Mouse (Mus musculus): ENCODE measurements around the gene Lbr.
A peak's percentile ranks its signal among the peaks of the same experiment; 100 is the strongest.

Gene Lbr

DNA sequence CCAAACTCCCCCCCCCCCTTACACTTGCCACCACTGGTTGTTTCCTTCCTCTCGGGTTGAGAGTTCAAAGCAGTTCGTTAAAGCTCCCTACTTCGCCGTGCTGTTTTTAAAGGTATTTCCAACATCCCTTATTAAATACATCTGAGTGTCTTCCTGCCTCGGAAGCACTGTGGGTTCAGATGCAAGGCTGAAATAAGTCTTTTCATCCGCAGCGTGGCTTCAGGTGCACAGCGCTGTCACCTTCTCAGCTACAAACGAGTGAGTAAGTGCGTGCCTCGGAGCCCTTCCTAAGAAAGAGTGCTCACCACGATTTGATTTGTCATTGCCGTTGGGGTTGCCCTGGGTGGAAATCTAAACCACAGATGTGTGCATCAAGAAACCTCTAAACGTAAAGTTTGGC, at the start of gene Lbr:
Lbr (minus strand) TSS at position 266 of the 400 bp plus-strand sequence.
- DNase-seq (ENCODE audit: low spot score), result peak; percentile 42

DNA sequence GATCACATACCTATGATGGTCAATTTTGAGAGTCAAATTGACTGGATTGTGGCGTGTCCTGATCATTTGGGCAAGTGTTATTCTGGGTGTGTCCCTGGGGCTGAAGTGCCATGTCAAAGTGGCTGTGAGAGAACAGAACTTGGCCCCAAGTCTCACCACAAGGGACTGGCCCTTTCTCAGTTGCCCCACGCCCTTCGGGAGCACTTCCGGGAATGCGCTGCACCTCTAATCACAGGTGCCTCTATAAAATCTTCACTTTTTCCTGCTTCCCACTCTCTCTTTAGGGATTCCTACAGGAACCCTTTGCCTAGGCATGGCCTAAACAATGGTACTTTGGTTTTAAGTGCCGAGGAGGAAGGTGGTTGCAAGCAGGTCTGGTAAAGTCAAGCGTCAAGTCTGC, 46.8 kb upstream of the Lbr start:
- no peak for DNase-seq (ENCODE audit: low spot score)

DNA sequence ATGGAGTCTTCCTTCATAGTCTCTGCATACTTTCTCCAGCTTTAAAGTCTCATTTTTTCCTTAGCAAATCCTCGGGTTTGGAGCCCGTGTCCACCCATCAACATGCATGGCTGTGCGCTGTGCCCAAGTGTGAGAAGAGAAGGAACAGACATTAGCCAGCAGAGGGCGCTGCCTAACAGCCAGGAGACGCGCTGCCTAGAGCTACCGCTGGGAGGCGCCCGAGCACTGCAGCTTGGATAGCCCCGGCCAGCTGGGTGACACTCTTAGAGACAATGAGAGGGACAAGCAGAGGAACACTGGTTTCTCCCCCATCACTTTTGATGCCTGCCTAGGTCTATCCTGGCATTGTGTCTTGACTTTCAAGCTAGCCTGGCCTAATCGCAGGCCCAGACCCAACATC, 46.0 kb upstream of the Lbr start:
- peak; percentile 79 for DNase-seq (ENCODE audit: low spot score)

DNA sequence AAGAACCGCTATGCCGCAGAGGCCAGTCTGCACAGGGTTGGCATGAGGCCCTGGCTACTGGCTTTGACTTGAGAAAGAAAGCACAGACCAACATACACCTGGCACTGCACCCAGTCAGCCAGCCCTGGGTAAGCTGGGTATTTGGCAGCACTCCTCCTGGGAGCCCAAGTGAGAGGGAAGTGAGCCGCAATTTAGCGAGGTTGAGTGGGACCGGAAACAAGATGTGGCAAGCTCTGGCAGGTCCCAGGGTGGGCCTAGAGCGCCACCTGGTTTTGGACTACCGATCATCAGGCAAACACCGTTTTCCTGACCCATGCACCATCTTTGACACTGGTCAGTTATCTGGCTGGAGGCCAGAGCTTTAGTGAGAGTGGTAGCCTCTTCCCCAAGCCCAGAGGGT, 38.7 kb upstream of the Lbr start:
- peak; percentile 57 for DNase-seq (ENCODE audit: low spot score)

DNA sequence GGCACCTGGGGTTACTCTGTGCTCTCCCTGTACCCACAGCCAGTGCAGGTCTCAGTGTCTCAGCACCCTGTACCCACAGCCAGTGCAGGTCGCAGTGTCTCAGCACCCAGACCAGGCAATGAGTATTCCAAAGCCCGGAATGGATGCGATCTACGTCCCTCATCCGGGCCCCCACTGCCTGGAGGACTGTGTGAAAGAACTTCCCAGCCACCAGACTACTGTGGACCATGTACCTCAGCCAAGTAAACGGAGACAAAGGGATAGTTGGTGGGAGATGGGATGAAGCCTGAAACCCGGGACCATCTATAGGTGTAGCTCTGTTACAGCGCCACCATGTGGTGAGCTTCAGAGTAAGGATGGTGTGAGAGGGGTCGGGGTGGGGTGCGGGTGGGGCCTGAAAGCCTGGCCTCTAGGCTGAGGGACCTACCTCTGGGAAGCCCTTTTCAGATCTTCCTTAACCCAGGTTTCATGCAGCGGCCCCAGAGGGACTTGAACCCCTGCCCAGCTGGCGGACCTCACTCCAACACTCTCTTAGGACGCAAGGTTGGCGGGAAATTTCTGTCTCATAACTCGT, 38.0 kb upstream of the Lbr start:
- no peak for DNase-seq (ENCODE audit: low spot score)

DNA sequence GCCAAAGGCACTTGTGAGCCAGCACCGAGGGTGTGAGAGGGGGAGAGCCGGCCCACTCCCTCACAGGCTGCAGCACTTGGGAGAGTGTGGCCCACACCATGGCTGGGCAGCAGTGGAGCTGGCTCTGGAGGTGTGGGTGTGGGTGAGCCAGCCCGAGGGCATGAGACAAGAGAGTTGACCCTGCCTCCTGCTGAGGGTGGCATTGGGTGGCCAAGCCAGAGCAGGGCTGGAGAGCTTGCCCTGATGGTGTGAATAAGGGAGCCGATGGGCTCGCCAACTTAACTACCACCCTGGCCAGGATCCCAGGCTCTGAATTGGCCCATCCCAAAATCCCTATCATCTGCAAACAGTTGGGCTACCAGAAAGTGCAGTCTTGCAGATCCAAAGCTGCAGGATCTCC, 35.6 kb upstream of the Lbr start:
- DNase-seq (ENCODE audit: low spot score), result no peak

DNA sequence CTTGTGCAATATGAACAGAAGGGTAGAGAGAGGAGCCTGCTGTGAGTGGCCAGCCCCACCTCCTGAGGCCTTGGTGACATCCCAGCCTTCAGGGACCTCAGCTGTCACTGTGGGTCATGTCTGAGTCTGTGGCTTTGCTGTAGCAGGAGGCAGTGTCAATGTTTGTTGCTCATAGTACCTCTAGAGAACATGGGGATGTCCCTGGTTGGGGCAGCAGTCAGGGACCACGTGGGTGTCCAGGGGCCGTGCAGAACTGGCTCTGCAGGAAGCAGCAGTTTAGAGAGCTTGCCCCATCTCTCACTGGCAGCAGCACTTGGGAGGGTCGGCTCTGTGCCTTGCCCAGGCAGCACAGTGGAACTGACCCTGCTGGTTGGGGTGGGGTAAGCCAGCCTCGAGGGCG, 34.2 kb upstream of the Lbr start:
- no peak for DNase-seq (ENCODE audit: low spot score)

DNA sequence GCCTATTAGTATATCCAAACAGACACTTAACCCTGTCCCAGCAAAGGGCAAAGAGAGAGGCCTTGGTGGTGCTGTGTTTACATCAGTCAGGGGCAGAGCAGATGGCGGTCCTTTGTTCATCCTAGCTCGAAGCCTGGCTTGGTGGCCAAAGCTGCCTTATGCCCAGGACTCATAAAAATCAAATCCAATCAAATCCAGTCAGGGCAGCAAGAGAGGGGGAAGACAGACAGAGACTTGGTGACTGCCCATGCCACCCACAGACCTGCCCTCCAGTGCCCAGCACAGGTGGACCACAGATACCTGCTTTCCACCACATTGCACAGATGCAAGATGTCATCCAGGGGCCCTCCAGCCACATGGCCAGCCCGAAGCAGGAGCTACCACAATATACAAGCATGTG, 33.8 kb upstream of the Lbr start:
- no peak for DNase-seq (ENCODE audit: low spot score)

DNA sequence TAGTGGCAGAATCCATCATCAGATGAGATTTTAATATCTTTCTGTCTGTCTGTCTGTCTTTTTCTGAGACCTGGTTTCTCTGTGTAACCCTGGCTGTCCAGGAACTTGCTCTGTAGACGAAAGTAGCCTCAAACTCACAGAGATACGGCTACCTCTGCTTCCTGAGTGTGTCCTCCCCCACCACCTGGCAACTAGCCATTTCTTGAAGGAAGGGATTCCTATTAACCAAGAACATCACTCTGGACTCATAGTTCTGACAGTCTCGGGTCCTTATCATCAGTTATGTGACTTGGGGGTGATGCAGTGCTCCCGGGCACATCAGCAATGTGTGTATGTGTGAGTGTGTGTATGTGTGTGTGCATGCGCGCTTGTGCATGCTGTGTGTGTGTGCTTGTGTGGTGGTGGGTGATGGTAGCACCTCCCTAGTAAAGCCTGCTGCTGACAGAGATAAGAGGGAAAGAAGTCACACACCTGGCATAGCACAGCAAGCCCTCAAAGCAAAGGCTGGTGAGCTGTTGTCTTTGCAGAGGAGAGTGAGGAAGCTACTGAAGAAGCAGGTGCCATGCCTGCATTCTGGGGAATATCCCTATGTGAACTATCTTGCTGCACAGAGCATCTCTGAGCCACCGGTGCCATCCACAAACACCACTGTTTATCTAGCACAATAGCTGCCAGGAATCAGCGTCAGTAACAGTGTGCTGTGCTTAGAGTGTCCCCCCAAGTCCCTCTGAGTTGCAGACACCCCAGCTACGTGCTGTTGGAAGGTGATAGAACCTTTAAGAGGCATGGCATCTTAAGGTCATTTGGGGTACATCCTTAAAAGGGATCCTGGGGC, 30.5 kb upstream of the Lbr start:
- no peak for DNase-seq (ENCODE audit: low spot score)

DNA sequence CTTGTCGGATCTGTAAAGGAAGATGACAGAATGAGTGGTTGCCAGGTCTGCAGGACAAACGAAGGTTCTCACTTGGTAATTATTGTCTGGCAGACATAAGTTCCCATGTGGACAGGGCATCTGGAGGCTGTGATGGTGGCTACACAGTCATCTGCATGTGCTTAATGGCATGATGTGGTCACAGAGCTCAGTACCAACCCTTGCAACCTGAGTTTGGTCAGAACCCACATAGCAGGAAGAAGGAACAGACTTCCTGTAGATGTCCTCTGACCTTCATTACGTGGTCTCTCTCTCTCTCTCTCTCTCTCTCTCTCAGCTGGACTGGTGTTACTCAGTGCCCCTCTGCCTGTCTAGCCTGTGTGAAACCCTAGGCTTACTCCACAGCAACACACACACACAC, 29.8 kb upstream of the Lbr start:
- DNase-seq (ENCODE audit: low spot score), result no peak

DNA sequence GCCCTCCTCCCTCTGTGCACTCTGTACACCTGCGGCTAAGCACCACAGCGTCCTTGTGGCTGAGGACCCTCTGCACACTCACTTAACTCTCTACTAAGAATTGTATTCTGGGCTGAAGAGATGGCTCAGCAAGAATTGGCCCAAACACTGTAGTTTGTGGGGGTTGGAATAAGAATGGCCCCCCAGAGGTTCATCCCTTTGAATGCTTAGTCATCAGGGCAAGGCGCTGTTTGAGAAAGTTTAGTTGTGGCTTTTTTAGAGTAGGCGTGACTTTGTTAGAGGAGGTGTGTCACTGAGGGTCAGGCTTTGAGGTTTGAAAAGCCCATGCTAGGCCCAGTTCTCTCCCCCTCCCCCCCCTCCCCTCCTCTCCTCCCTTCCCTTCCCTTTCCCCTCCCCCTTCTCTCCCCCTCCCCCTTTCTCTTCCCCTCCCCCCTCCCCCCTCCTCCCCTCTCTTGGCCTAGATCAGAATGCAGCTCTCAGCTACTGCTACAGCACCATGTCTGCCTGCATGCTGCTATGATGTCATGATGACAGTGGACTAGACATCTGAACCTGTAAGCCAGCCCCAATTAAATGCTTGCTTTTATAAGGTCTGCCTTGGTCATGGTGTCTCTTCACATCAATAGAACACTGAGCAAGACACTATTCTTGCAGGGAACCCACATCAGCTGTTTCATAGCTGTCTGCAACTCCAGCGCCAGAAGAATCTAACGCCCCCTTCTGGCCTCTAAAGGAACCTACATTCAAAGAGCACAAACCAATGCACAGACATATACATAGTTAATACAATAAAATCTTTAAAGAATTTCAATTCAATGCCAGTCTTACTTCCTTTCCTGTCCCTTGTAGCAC, 23.8 kb upstream of the Lbr start:
- DNase-seq (ENCODE audit: low spot score), result no peak

DNA sequence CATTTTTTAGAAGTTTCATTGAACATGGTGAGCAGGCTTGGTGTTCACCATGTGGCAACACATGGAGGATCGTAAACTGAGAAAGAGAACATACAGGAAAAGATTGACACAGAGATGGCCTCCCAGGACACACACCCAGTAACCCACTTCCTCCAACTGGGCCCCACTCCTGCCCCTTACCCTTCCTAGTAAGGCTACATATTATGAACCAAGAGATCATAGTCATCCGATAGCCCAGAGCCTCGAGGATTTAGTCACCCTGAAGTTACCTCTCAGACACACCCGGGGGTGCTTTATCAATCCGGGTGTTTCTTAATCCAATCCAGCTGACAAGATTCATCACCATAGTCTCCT, 23.0 kb upstream of the Lbr start:
- no peak for DNase-seq (ENCODE audit: low spot score)

DNA sequence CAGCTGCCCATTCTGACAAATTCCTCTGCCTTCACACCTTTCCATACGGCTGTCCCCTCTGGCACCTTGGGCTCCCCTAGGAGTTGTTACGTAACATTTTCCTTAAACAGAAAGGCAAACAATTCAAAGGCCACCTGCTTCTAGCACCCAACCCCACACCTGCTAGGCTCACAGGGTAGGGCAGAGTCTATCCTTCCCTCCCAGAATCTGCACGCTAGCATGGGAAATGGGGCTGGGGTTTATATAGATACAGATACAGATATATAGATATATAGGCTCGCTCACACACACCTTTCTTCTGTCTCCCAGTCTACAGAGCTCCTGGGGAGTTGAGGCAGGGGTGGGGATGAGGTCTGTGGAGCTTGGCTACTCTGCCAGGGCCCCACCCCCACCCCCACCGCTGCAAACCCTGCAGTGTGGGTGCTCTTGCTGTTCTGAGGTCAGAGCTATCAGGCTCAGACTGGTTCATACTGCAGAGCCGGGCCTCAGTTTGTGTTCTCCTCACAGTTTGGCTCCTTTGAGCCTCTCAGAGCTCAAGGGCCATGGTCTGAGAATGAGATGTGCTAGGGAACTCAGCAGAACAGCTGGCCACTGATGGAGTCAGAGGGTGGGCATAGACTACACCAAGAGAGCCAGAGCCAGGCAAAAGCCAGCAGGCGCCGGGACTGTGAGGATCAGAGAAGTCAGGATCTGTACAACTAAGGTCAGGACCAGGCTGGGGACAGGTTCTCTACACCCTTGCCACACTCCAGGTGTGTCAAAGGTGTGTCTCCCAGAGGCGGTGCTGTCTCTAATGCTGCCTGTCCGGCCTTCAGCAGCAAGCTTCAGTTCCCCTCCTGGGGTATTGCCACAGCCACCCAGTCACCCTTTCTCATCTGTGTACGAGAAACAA, 22.4 kb upstream of the Lbr start:
- DNase-seq (ENCODE audit: low spot score), result no peak

DNA sequence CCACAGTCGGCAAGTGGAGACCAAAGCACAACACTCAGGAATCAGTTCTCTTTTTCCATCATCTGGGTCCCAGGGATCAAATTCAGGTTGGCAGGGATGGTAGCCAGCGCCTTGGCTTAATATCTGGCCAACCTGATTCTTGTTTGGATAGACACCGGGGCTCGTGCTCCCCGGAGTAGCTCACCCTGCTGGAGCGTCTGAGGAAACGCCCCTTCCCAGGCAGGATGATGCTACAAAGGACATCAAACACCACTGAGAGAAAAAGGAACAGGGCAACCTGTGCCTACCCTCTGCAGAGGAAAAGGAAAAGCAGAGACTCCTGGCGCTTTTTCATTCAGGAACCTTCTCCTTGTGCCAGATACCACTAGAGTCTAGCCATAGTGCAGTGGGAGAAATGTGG, 20.6 kb upstream of the Lbr start:
- no peak for DNase-seq (ENCODE audit: low spot score)

DNA sequence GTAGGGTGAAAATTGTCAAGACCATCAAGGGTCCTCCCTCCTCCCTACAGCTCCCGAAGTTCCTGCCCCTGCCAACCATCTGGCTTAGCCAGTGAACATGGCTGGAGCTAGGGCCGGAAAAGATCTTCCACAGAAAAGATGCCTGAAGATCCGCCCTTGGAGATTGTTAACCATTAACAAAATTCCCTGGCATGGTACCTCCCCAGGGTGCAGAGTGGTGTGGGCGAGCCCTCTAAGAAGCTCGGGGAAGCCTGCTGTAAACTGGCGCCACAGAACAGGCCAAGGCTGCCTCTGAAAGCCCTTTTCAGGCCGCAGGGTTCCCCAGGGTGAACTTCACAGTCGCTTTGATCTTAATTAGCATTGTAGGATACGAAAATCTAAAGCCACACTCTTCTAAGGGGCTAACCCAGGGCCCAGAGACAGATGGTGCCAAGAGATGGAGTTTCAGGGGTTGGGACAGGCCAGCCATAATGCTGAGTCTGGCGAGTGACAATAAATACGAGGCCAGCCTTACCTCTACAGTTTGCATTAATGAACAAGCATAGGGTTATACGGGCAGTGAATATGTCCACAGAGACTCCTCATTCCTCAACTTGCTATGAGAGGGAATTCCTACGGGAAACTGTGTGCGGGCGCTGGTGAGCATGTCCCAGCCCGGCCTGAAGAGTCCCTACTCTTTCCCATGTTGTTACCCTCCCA, 20.0 kb upstream of the Lbr start:
- DNase-seq (ENCODE audit: low spot score), result no peak

DNA sequence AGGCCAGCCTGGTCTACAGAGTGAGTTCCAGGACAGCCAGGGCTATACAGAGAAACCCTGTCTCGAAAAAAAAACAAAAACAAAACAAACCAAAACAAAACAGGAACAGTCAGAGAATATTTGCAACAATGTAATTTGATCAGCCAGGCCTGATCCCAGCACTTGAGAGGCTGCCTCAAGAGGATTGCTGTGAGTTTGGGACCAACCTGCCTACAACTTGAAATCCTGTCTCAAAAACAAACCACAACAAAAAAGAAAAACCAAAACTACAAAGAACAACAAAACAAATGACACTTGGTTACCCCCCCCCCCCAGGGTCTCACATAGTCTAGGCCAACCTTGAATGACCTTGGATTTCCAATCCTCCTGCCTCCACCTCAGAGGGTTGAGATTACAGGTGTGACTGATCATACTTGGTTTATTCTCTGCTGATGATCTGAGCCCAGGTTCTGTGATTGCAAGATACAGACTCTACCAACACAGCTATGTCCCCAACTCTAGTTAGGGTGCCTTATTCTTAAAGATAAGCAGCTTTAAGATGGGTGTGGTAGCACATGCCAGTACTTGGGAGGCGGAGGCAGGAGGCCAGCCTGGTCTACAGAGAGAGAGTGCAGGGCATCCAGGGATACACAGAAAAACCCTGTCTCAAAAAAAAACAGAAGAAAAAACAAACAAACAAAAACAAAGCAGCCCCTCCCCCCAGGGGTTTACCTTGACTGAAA, 18.5 kb upstream of the Lbr start:
- DNase-seq (ENCODE audit: low spot score), result no peak

DNA sequence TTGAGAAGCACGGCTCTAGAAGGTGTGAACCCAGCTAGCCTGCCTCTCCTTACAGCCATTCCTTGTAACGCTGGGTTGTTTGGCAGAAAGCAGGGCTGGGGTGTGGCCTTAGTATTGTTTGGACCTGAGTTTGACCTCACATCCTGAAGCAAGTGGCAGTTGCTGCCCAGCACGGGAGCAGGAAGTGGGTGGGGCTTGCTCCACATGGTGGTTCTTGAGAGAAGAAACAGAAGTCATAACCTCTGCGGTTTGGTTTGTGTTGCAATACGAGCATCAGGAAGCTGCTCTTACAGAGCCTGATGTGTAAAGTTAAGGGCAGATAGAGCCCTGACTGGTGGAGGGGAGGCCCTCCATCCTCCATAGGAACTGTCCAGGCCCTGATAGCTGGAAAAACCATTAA, 17.8 kb upstream of the Lbr start:
- DNase-seq (ENCODE audit: low spot score), result peak; percentile 69

DNA sequence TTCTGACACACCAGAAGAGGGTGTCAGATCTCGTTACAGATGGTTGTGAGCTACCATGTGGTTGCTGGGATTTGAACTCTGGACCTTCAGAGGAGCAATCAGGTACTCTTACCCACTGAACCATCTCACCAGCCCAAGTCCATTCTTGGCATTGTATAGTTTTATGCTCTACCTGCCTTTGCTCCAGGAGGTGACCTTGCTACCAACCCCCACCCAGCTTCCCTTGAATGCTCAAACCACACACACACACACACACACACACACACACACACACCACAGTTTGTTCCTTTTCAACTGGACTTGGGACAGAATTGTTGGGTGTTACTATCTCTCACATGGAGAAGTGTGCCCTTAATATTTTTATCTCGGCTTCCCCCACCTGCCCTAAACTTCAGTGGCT, 13.5 kb upstream of the Lbr start:
- DNase-seq (ENCODE audit: low spot score), result no peak

DNA sequence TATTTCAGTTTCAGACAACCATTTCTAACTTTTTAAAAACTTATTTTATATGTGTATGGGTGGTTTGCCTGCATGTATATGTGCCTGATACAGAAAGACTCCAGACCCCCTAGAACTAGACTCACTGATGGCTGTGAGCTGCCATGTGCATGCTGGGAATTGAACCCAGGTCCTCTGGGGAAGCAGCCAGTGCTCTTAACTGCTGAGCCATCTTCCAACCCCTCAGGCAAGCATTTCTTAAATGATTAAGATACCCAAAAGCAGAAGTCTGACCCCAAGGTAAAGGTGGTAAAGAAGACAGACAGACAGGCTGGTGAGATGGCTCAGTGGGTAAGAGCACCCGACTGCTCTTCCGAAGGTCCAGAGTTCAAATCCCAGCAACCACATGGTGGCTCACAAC, 12.0 kb upstream of the Lbr start:
- no peak for DNase-seq (ENCODE audit: low spot score)

DNA sequence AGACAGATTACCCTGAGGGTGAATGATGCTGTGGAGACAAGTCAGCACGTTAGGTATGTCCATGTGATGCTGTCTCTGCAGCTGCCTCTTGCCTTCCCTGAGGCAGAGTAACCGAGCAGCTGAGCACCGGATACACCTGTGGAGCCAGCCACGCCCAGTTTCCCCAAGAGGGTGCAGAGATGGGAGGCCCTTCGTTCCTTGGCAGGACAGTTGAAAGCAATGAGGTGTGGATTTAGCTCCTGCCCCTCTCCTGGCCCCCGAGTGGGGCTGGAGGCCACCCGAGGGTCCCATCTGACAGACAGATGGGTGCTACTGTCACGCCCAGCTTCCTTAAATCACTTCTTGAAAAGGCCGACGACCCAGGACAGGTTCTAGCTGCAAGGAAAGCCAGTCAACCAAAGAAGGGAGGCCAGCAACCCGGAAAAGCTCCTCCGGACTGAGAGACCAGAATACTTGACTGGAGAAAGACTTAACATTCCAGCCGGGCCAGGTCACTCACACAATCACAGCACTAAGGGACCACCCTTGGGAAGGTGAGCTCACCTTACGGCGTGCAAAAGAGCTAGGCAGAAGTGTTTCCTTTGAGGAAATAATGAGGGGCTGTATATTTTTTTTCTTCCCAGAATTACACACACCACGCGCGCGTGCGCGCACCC, 10.4 kb upstream of the Lbr start:
- DNase-seq (ENCODE audit: low spot score), result peak; percentile 53
